Mouse (Mus musculus) stomach, embryonic 16.5 days (tissue): ENCODE results near the gene Slc9b2. TPM values are rescaled to one million over a fixed set of nuclear protein-coding genes. Genes with fewer than 3 reads are reported as not detected.

Source experiments
- ATAC-seq: fragments of 200-750 bp; cut with Nextera tagmentation; 2 replicates; pipeline ENCODE4 v1.8.0; 2017; ENCODE audit warnings: moderate number of reproducible peaks, moderate TSS enrichment; ENCODE audit not compliant: insufficient read depth, low FRiP score
- H3K27ac ChIP-seq: fragments of 300-500 bp; sonication (generic); 2 replicates; pipeline ENCODE4 v1.5.1; 2014; ENCODE audit warnings: low read length
- H3K27me3 ChIP-seq: fragments of 300-500 bp; sonication (generic); 2 replicates; pipeline ENCODE4 v1.6.1; 2014; ENCODE audit warnings: low read length, control low read depth, mixed read lengths; ENCODE audit not compliant: control insufficient read depth, insufficient read depth
- H3K36me3 ChIP-seq: fragments of 300-500 bp; sonication (generic); 2 replicates; pipeline ENCODE4 v1.6.1; 2014; ENCODE audit warnings: low read length; ENCODE audit not compliant: control insufficient read depth, insufficient read depth
- H3K4me1 ChIP-seq: fragments of 300-500 bp; sonication (generic); 2 replicates; pipeline ENCODE4 v1.6.1; 2014; ENCODE audit warnings: low read length, control low read depth, mixed read lengths; ENCODE audit not compliant: control insufficient read depth, insufficient read depth
- H3K4me2 ChIP-seq: fragments of 300-500 bp; sonication (generic); 2 replicates; pipeline ENCODE4 v1.6.1; 2014; ENCODE audit warnings: low read depth, low read length, mixed read lengths
- H3K4me3 ChIP-seq: fragments of 300-500 bp; sonication (generic); replicated peaks from 2 replicates; pipeline ENCODE4 v1.5.1; 2014; ENCODE audit warnings: mild to moderate bottlenecking, low read length
- H3K9ac ChIP-seq: fragments of 300-500 bp; sonication (generic); 2 replicates; pipeline ENCODE4 v1.6.1; 2014; ENCODE audit warnings: low read length
- H3K9me3 ChIP-seq: fragments of 300-500 bp; sonication (generic); replicated peaks from 2 replicates; pipeline ENCODE4 v1.6.1; 2016; ENCODE audit warnings: low read length, control low read depth; ENCODE audit not compliant: control insufficient read depth
- WGBS: fragments of 180-500 bp; shearing (Covaris S2); extraction: QIAGEN DNeasy Blood & Tissue Kit; methylation state at CpG from one replicate; pipeline ENCODE4 v1.1.7; 2014; 5-methylcytosine and 5-hydroxymethylcytosine counted together
- polyA plus RNA-seq: library from polyadenylated mRNA; unstranded; fragments of >200 nt; fragmentation: Nextera tagmentation; extraction: Ambion mirVana; gene quantifications from 2 replicates; pipeline ENCODE4 v1.2.1, GENCODE M21; 2015

Gene Slc9b2
- polyA plus RNA-seq, 1 experiment from 2014 or later = 3.6 TPM

DNA sequence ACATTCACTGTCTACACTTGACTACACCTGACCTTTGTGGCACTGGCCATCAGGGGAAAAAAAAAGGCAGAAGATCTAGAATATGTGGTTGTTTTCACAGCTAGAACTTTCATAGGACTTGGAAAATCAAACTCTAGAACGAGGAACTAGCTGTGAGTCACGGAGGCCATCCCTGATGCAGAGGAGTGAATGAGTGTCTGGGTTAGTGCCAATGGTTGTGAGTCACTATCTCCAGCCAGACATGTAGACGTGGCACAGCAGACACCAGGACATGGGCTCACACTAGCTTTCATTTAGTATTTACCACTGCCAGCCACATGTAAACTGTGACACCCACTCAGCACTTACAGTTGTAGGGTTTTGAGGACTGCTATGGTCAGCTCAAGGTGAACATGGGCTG lies 8.9 kb upstream of the Slc9b2 start:
- H3K4me3 ChIP-seq = no peak overlapping the region
- no peak overlapping the region for H3K4me2 ChIP-seq
- WGBS = 77% methylated on average over 3 of the region's 3 CpGs
- H3K27ac ChIP-seq = no peak overlapping the region
- no peaks in the 10 kb centered on the region for H3K27me3 ChIP-seq
- H3K9ac ChIP-seq = no peak overlapping the region
- no peaks in the 10 kb centered on the region for H3K36me3 ChIP-seq
- no peak for ATAC-seq
- H3K9me3 ChIP-seq = no peaks in the 10 kb centered on the region
- H3K4me1 ChIP-seq = 0 out of 2 replicates have a peak, but pooled peaks cover 3% of the 10 kb centered on the region

DNA sequence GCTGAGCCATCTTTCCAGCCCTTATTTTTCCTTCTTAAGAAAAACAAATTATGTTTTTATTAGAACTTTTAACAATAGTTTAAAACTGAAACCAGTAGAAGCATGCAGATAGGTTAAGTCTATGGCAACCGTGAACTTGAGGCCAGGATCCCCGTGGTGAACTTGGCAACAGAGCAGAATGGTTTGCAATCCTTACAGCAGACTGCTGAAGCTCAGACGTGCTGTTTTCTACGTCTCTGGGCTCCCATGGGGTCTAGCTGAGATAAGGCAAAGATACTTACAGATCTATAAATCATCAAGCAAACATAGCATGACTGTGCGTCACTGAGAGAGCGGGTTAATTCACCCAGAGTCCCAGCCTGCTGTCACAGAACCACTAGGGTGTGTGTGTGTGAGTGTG lies 7.4 kb upstream of the Slc9b2 start:
- no peak for ATAC-seq
- H3K9me3 ChIP-seq = no peaks in the 10 kb centered on the region
- no peaks in the 10 kb centered on the region for H3K27me3 ChIP-seq
- no peaks in the 10 kb centered on the region for H3K36me3 ChIP-seq
- no peak overlapping the region for H3K4me3 ChIP-seq
- H3K9ac ChIP-seq = no peak overlapping the region
- 53% methylated on average over 6 of the region's 6 CpGs for WGBS
- H3K4me2 ChIP-seq = no peak overlapping the region
- no peak overlapping the region for H3K27ac ChIP-seq
- no peaks in the 10 kb centered on the region for H3K4me1 ChIP-seq

DNA sequence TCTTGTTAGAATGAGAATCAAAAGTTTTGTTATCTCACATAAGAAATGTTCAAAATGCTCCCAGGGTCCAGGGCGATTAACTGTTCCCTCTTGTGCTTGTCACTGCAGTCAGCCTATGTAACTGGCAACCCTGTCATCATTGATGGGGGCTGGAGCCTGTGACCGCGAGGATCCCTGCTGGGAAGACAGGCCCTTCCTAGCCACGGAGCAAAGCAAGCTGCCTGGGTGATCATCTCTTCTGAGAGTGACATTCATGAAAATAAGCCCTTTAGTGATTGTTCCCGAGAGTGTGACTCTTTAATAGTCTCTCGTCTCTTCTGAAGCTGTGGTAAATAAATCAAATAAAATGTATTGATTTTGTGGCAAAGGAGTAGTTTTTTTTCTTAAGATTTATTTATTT lies 3.4 kb upstream of the Slc9b2 start:
- 46% methylated on average over 6 of the region's 6 CpGs for WGBS
- Histone ChIP-seq H3K4me1 (0 out of 2 replicates have a peak, but pooled peaks cover 3% of the 10 kb centered on the region), H3K4me2 (no peak overlapping the region), H3K36me3 (no peaks in the 10 kb centered on the region), H3K9me3 (no peaks in the 10 kb centered on the region), H3K27me3 (no peaks in the 10 kb centered on the region), H3K4me3 (no peak overlapping the region), H3K9ac (no peak overlapping the region), H3K27ac (no peak overlapping the region)
- ATAC-seq = no peak

DNA sequence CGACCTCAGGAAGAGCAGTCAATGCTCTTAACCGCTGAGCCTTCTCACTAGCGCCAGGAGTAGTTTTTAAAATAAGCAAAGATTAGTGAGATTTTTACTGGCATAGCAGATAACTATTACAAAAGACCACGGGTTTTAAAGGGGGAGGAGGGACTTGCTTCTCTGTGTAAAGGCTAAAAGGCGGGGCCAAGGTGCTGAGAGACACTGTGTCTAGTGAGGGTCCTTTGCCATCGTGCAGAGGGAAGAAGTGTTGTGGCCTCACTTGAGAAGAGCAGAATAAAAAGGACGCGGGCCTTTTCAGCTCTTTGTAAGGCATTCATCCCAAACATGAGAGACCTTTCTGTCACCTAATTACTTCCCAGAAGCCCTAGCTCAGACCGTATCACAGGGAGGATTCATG lies 2.9 kb upstream of the Slc9b2 start:
- H3K4me3 ChIP-seq = no peak overlapping the region
- H3K27ac ChIP-seq = no peak overlapping the region
- no peak overlapping the region for H3K4me2 ChIP-seq
- H3K36me3 ChIP-seq = no peaks in the 10 kb centered on the region
- no peak for ATAC-seq
- no peak overlapping the region for H3K9ac ChIP-seq
- H3K4me1 ChIP-seq = 0 out of 2 replicates have a peak, but pooled peaks cover 3% of the 10 kb centered on the region
- no peaks in the 10 kb centered on the region for H3K27me3 ChIP-seq
- WGBS = 23% methylated on average over 9 of the region's 9 CpGs
- H3K9me3 ChIP-seq = no peaks in the 10 kb centered on the region

DNA sequence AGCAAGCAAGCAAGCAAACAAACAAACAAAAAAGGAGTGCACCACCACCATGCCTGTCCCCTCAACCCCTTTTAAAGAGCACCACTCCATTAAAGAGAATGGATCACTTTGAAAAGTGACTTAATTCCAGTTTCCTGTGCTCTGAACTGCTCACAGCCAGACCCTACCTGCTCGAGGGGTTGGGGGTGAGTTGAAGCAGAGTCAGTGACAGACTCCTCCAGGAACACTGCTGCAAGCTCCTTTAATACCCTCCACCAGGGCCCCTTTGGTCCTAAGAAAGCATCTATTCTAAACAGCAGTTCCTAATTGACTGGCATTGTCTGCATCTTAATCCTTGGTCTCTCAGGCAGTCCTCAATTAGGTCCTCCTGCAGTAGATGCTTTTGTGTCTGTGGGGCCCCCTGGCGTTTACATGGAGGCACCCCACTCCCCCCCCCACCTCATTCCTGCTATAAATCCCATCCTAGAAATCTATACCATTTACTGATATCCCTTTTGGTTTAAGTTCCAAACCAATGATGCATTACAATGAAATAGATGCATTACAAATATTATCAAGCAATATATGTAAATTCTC lies 5.5 kb downstream of the Slc9b2 start:
- Histone ChIP-seq H3K36me3 (no peaks in the 10 kb centered on the region), H3K27ac (no peak overlapping the region), H3K9me3 (no peaks in the 10 kb centered on the region), H3K4me2 (no peak overlapping the region), H3K4me1 (no peaks in the 10 kb centered on the region), H3K9ac (no peak overlapping the region), H3K27me3 (no peaks in the 10 kb centered on the region), H3K4me3 (no peak overlapping the region)
- WGBS = 41% methylated on average over 2 of the region's 2 CpGs
- ATAC-seq = no peak

DNA sequence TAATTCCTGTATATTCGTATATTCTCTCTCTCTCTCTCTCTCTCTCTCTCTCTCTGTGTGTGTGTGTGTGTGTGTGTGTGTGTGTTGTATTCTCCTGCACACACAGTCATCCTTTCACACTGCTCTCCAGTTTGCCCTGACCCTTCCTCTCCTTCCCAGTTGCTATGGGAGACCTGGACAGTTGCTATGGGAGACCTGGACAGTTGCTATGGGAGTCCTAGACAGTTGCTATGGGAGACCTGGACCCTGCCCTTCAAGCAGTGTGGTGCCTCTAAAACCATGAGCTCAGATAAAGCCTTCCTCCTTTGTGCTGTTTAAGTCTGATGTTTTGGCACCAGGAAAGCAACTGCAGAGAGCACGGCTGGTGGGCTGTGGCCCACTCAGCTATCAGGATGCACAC lies 6.2 kb downstream of the Slc9b2 start:
- no peak overlapping the region for H3K9ac ChIP-seq
- no peak for ATAC-seq
- H3K27me3 ChIP-seq = no peaks in the 10 kb centered on the region
- no peak overlapping the region for H3K4me3 ChIP-seq
- no peaks in the 10 kb centered on the region for H3K36me3 ChIP-seq
- H3K9me3 ChIP-seq = no peaks in the 10 kb centered on the region
- H3K27ac ChIP-seq = no peak overlapping the region
- 74% methylated on average over 2 of the region's 2 CpGs for WGBS
- H3K4me1 ChIP-seq = no peaks in the 10 kb centered on the region
- no peak overlapping the region for H3K4me2 ChIP-seq

DNA sequence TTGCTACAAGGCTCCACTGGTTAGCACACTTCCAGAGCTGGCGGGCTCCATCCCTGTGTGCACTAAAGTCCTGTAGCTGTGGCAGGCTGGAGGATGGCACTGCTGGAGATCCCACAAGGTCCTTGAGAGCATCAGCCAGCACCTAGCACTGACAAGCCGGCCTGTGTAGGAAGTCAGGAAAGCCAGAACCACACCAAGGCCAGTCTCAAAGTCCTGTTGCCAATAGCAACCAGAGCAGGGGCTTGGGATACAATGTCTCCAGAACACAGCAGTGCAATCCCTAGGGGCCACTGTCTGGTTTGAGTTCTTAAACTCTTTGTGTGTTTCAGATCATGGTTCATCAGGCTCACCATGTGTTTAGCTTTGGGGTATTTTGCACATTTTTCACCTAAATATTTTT lies 7.3 kb downstream of the Slc9b2 start:
- Histone ChIP-seq H3K4me1 (no peaks in the 10 kb centered on the region), H3K36me3 (no peaks in the 10 kb centered on the region), H3K9ac (no peak overlapping the region), H3K4me2 (no peak overlapping the region), H3K9me3 (no peaks in the 10 kb centered on the region), H3K27ac (no peak overlapping the region), H3K4me3 (no peak overlapping the region), H3K27me3 (no peaks in the 10 kb centered on the region)
- 50% methylated on average over 2 of the region's 2 CpGs for WGBS
- ATAC-seq = no peak

DNA sequence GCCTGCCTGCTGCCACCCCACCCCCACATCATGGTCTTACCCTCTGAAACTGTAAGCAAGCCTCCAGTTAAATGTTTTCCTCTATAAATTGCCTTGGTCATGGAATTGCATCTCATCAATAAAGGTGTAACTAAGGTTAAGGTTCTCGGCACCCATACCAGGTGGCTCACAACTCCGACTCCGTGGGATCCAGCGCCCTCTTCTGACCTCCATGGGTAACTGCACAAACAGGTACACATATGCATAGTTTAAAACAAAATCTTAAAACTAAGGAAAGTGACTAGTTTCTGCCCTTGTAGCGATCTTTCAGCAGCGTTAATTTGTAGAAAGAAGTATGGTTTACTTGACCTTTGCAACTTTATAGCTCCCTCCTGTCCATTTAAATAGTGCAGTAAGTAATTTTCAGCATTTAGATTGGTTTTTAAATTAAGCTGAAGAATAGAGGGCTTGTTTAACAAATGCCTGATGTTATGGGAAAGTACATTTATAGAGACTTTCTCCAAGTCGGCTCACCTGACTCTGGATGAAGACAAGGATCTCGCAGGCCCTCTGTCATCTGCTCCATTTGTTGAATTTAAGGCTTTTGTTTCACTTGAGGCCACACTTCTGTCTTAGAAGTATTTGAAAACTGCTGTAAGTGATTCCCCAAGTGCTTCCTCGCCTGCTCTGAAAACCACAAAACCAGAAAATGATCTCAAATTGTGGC lies 8.4 kb downstream of the Slc9b2 start:
- H3K9me3 ChIP-seq = no peaks in the 10 kb centered on the region
- no peaks in the 10 kb centered on the region for H3K4me1 ChIP-seq
- ATAC-seq = no peak
- H3K36me3 ChIP-seq = no peaks in the 10 kb centered on the region
- no peaks in the 10 kb centered on the region for H3K27me3 ChIP-seq
- no peak overlapping the region for H3K27ac ChIP-seq
- H3K9ac ChIP-seq = no peak overlapping the region
- no peak overlapping the region for H3K4me3 ChIP-seq
- H3K4me2 ChIP-seq = no peak overlapping the region
- 82% methylated on average over 9 of the region's 9 CpGs for WGBS

DNA sequence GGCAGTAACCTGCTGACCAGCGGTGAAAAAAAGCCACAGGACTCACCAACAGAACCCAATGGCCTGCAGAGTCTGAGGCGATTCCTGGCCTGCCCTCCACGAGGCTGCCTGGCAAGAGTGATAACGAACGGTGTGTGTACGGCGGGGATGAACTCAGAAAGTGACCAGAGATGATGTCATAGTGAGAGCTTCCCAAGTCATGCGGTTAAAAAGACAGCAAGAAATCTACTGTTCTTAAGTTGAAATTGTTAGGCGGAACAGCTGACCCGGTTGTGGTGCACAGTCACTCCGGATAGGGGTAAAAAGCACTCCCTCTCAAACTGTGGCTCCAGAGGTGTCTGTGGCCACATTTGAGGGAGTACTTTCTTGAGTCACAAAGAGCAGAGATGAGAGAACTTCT lies 10.8 kb downstream of the Slc9b2 start:
- H3K9ac ChIP-seq = no peak overlapping the region
- 74% methylated on average over 11 of the region's 11 CpGs for WGBS
- ATAC-seq = no peak
- H3K27me3 ChIP-seq = no peaks in the 10 kb centered on the region
- H3K4me1 ChIP-seq = no peaks in the 10 kb centered on the region
- H3K4me2 ChIP-seq = no peak overlapping the region
- no peaks in the 10 kb centered on the region for H3K9me3 ChIP-seq
- no peak overlapping the region for H3K27ac ChIP-seq
- H3K4me3 ChIP-seq = no peak overlapping the region
- no peaks in the 10 kb centered on the region for H3K36me3 ChIP-seq
